Mouse (Mus musculus): ENCODE measurements around the gene Grap. TPM values are rescaled to one million over a fixed set of nuclear protein-coding genes. Genes with fewer than 3 reads are reported as not detected.

The Grap gene
- polyA plus RNA-seq, 1 experiment from 2014 or later = 6.8 TPM

DNA sequence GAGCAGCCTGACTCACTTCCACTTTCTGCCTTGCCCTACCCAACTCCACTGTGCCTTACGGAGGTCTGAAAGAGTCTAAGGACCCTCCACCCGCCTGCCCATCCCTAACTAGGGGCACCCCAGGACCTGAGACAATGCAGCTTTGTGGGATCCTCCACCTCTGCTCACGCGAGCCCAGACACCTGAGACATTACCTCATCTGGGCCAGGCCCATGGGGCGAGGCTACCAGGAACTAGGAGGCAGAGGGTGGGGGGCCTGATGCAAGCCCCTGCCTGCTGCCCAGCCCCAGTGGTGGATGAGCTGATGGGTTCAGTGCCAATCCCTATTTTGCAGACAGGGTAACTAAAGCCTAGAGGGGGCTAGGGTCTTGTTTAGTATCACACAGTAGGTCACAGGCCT is 46.4 kb downstream of the Grap start:
- Histone ChIP-seq H3K27me3 (ENCODE audit: control insufficient read depth, insufficient read depth, low read length) (0 out of 2 replicates have a peak, but pooled peaks cover 5% of the 10 kb centered on the region), H3K4me2 (replicated peaks; ENCODE audit: low read depth, low read length) (no peak overlapping the region), H3K27ac (ENCODE audit: low read depth, low read length) (no peak overlapping the region), H3K4me3 (ENCODE audit: low read depth, low read length) (no peak overlapping the region), H3K9ac (ENCODE audit: low read depth, low read length) (no peak overlapping the region), H3K9me3 (ENCODE audit: control insufficient read depth, low read length) (no peaks in the 10 kb centered on the region), H3K4me1 (replicated peaks; ENCODE audit: control insufficient read depth, insufficient read depth, low read length) (0 out of 2 replicates have a peak, but pooled peaks cover 3% of the 10 kb centered on the region), H3K36me3 (ENCODE audit: control insufficient read depth, insufficient read depth, low read length) (no peaks in the 10 kb centered on the region)
- DNase-seq (ENCODE audit: low spot score) (no peak), ATAC-seq (ENCODE audit: low FRiP score) (no peak)
- 89% methylated on average over 5 of the region's 5 CpGs for WGBS

- WGBS = 64% methylated on average over 4 of the region's 4 CpGs
- H3K36me3 ChIP-seq (ENCODE audit: control insufficient read depth, insufficient read depth, low read length) = no peaks in the 10 kb centered on the region
- no peak overlapping the region for H3K9ac ChIP-seq (ENCODE audit: low read depth, low read length)
- no peak overlapping the region for H3K27ac ChIP-seq (ENCODE audit: low read depth, low read length)
- H3K9me3 ChIP-seq (ENCODE audit: control insufficient read depth, low read length) = no peaks in the 10 kb centered on the region
- H3K27me3 ChIP-seq (ENCODE audit: control insufficient read depth, insufficient read depth, low read length) = 0 out of 2 replicates have a peak, but pooled peaks cover 5% of the 10 kb centered on the region
- ATAC-seq (ENCODE audit: low FRiP score) = no peak
- 0 out of 2 replicates have a peak, but pooled peaks cover 3% of the 10 kb centered on the region for H3K4me1 ChIP-seq (replicated peaks; ENCODE audit: control insufficient read depth, insufficient read depth, low read length)
- no peak overlapping the region for H3K4me2 ChIP-seq (replicated peaks; ENCODE audit: low read depth, low read length)
- H3K4me3 ChIP-seq (ENCODE audit: low read depth, low read length) = no peak overlapping the region
- no peak for DNase-seq (ENCODE audit: low spot score)
Measured at GRCm38 (mm10) chr11:61699933-61700332, 46.9 kb downstream of the Grap start.

DNA sequence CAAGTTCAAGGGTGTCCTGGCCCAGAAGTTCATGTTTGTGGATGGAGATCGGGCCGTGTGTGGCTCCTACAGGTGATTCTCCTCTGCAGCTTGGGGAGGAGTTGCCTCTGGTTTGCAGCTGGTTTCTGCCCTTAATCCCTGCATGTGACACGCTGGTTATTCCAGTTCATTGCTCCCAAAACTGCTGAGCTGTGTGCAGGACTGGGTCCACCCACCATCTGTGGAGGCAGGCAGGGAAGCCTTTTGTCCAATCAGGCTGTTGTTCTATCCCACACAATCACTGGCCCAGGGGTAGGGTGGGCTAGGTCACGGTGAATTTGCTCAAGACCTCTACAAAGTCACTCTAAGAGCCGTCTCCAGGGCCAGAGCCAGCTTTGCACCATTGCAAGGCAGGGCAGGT is 48.6 kb downstream of the Grap start:
- no peaks in the 10 kb centered on the region for H3K9me3 ChIP-seq (ENCODE audit: control insufficient read depth, low read length)
- H3K9ac ChIP-seq (ENCODE audit: low read depth, low read length) = no peak overlapping the region
- 41% methylated on average over 5 of the region's 5 CpGs for WGBS
- H3K4me3 ChIP-seq (ENCODE audit: low read depth, low read length) = no peak overlapping the region
- DNase-seq (ENCODE audit: low spot score) (no peak), ATAC-seq (ENCODE audit: low FRiP score) (no peak)
- 0 out of 2 replicates have a peak, but pooled peaks cover 3% of the 10 kb centered on the region for H3K4me1 ChIP-seq (replicated peaks; ENCODE audit: control insufficient read depth, insufficient read depth, low read length)
- H3K4me2 ChIP-seq (replicated peaks; ENCODE audit: low read depth, low read length) = no peak overlapping the region
- 0 out of 2 replicates have a peak, but pooled peaks cover 5% of the 10 kb centered on the region for H3K27me3 ChIP-seq (ENCODE audit: control insufficient read depth, insufficient read depth, low read length)
- no peaks in the 10 kb centered on the region for H3K36me3 ChIP-seq (ENCODE audit: control insufficient read depth, insufficient read depth, low read length)
- 0 out of 2 replicates have a peak overlapping the region, but pooled peaks have one; percentile 17 for H3K27ac ChIP-seq (ENCODE audit: low read depth, low read length)

DNA sequence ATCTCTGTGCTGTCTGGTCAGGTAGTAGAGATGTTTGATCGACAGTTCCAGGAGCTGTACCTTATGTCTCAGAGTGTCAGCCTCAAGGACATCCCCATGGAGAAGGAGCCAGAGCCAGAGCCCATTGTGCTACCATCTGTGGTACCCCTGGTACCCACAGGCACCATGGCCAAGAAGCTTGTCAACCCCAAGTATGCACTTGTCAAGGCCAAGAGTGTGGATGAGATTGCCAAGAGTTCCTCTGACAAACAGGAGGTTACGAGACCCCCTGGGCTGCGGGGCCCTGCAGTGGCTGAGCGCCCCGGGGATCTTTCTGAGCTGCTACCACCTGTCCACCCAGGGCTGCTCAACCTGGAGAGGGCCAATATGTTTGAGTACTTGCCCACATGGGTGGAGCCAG is 49.4 kb downstream of the Grap start:
- Histone ChIP-seq H3K4me1 (replicated peaks; ENCODE audit: control insufficient read depth, insufficient read depth, low read length) (0 out of 2 replicates have a peak, but pooled peaks cover 3% of the 10 kb centered on the region), H3K27ac (ENCODE audit: low read depth, low read length) (no peak overlapping the region), H3K27me3 (ENCODE audit: control insufficient read depth, insufficient read depth, low read length) (0 out of 2 replicates have a peak, but pooled peaks cover 5% of the 10 kb centered on the region), H3K9ac (ENCODE audit: low read depth, low read length) (no peak overlapping the region), H3K36me3 (ENCODE audit: control insufficient read depth, insufficient read depth, low read length) (no peaks in the 10 kb centered on the region), H3K4me3 (ENCODE audit: low read depth, low read length) (no peak overlapping the region), H3K4me2 (replicated peaks; ENCODE audit: low read depth, low read length) (no peak overlapping the region), H3K9me3 (ENCODE audit: control insufficient read depth, low read length) (no peaks in the 10 kb centered on the region)
- ATAC-seq (ENCODE audit: low FRiP score) (no peak), DNase-seq (ENCODE audit: low spot score) (no peak)
- 90% methylated on average over 5 of the region's 5 CpGs for WGBS

DNA sequence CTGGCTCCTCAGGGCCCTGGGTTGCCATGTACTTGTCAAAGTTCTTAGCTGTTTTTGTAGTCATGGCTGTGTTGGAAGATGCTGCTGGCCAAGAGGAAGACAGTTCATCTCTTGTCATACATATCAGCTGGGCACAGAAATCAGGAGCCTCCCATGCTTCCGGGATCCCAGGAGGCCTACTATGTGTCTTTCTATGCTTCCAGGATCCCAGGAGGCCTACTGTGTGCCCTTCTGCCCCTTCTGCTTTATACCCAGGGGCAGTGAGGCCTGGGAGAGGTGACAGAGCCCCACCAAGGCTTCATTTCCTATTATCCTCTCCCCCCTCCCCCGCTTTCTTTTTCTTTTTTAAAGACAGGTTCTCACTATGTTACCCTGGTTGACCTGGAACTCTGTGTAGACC is 52.5 kb downstream of the Grap start:
- WGBS = 89% methylated on average over 2 of the region's 2 CpGs
- Histone ChIP-seq H3K4me1 (replicated peaks; ENCODE audit: control insufficient read depth, insufficient read depth, low read length) (0 out of 2 replicates have a peak, but pooled peaks cover under 1% of the 10 kb centered on the region), H3K9ac (ENCODE audit: low read depth, low read length) (no peak overlapping the region), H3K9me3 (ENCODE audit: control insufficient read depth, low read length) (no peaks in the 10 kb centered on the region), H3K36me3 (ENCODE audit: control insufficient read depth, insufficient read depth, low read length) (no peaks in the 10 kb centered on the region), H3K4me2 (replicated peaks; ENCODE audit: low read depth, low read length) (no peak overlapping the region), H3K27me3 (ENCODE audit: control insufficient read depth, insufficient read depth, low read length) (0 out of 2 replicates have a peak, but pooled peaks cover 3% of the 10 kb centered on the region), H3K27ac (ENCODE audit: low read depth, low read length) (no peak overlapping the region), H3K4me3 (ENCODE audit: low read depth, low read length) (no peak overlapping the region)
- no peak for DNase-seq (ENCODE audit: low spot score)
- ATAC-seq (ENCODE audit: low FRiP score) = no peak

GRCm38 (mm10) chr11:61706232-61706631 is 53.2 kb downstream of the Grap start:
- H3K9ac ChIP-seq (ENCODE audit: low read depth, low read length) = no peak overlapping the region
- DNase-seq (ENCODE audit: low spot score) (no peak), ATAC-seq (ENCODE audit: low FRiP score) (no peak)
- H3K4me2 ChIP-seq (replicated peaks; ENCODE audit: low read depth, low read length) = no peak overlapping the region
- H3K27me3 ChIP-seq (ENCODE audit: control insufficient read depth, insufficient read depth, low read length) = 0 out of 2 replicates have a peak, but pooled peaks cover 2% of the 10 kb centered on the region
- H3K9me3 ChIP-seq (ENCODE audit: control insufficient read depth, low read length) = no peaks in the 10 kb centered on the region
- H3K36me3 ChIP-seq (ENCODE audit: control insufficient read depth, insufficient read depth, low read length) = no peaks in the 10 kb centered on the region
- 78% methylated on average over 4 of the region's 4 CpGs for WGBS
- no peaks in the 10 kb centered on the region for H3K4me1 ChIP-seq (replicated peaks; ENCODE audit: control insufficient read depth, insufficient read depth, low read length)
- no peak overlapping the region for H3K27ac ChIP-seq (ENCODE audit: low read depth, low read length)
- no peak overlapping the region for H3K4me3 ChIP-seq (ENCODE audit: low read depth, low read length)

DNA sequence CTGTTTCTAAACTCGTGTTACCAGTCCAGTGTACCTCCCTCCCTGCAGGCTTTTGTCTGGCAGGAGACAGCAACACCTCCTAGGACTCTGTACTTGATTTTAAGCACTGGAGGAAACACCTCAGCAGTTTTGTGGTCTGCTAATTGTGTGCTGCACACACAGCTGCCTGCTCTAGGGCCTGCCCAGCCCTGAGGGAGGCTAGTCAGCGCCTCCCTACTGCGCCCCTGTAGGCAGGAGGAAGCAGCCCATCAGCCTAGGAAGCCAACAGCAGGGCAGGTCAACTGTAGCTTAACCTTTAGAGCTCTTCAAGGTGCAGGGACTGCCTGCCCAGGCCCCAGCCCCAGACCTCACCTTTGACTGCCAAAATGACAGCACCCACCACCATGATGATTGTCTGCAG is 55.9 kb downstream of the Grap start:
- DNase-seq (ENCODE audit: low spot score) = no peak
- no peaks in the 10 kb centered on the region for H3K9me3 ChIP-seq (ENCODE audit: control insufficient read depth, low read length)
- no peak overlapping the region for H3K4me2 ChIP-seq (replicated peaks; ENCODE audit: low read depth, low read length)
- H3K36me3 ChIP-seq (ENCODE audit: control insufficient read depth, insufficient read depth, low read length) = no peaks in the 10 kb centered on the region
- no peak overlapping the region for H3K4me3 ChIP-seq (ENCODE audit: low read depth, low read length)
- ATAC-seq (ENCODE audit: low FRiP score) = no peak
- H3K4me1 ChIP-seq (replicated peaks; ENCODE audit: control insufficient read depth, insufficient read depth, low read length) = no peaks in the 10 kb centered on the region
- no peak overlapping the region for H3K27ac ChIP-seq (ENCODE audit: low read depth, low read length)
- WGBS = 68% methylated on average over 3 of the region's 3 CpGs
- H3K27me3 ChIP-seq (ENCODE audit: control insufficient read depth, insufficient read depth, low read length) = no peaks in the 10 kb centered on the region; the same call in 1 of the 2 replicates
- no peak overlapping the region for H3K9ac ChIP-seq (ENCODE audit: low read depth, low read length)

- H3K27ac ChIP-seq (ENCODE audit: low read depth, low read length) = no peak overlapping the region
- H3K9ac ChIP-seq (ENCODE audit: low read depth, low read length) = no peak overlapping the region
- DNase-seq (ENCODE audit: low spot score) (no peak), ATAC-seq (ENCODE audit: low FRiP score) (no peak)
- no peaks in the 10 kb centered on the region for H3K4me1 ChIP-seq (replicated peaks; ENCODE audit: control insufficient read depth, insufficient read depth, low read length)
- no peaks in the 10 kb centered on the region; the same call in 1 of the 2 replicates for H3K27me3 ChIP-seq (ENCODE audit: control insufficient read depth, insufficient read depth, low read length)
- H3K4me2 ChIP-seq (replicated peaks; ENCODE audit: low read depth, low read length) = no peak overlapping the region
- 53% methylated on average over 15 of the region's 15 CpGs for WGBS
- H3K4me3 ChIP-seq (ENCODE audit: low read depth, low read length) = no peak overlapping the region
- H3K9me3 ChIP-seq (ENCODE audit: control insufficient read depth, low read length) = no peaks in the 10 kb centered on the region
- H3K36me3 ChIP-seq (ENCODE audit: control insufficient read depth, insufficient read depth, low read length) = no peaks in the 10 kb centered on the region
Measured at GRCm38 (mm10) chr11:61713157-61713855, 60.2 kb downstream of the Grap start.

Data from hindbrain, embryonic 11.5 days (tissue).